Mouse (Mus musculus) CH12.LX (cell line): ENCODE measurements around the gene Iqcn. TPM values are rescaled to one million over a fixed set of nuclear protein-coding genes. Genes with fewer than 3 reads are reported as not detected.

Experiments
- DNase-seq: peaks from one replicate; pipeline ENCODE4 v3.0.0-alpha.2; 2013; ENCODE audit errors: extremely low read depth
- H3K27ac ChIP-seq: 2 replicates; pipeline ENCODE4 v1.5.1; 2012; ENCODE audit warnings: low read depth, mild to moderate bottlenecking, control low read depth, moderate library complexity; ENCODE audit not compliant: insufficient read depth
- H3K27me3 ChIP-seq: replicated peaks from 2 replicates; pipeline ENCODE3; 2012; ENCODE audit warnings: inconsistent platforms
- H3K36me3 ChIP-seq, 2 experiments: replicated peaks in 1 of 2; 2 replicates each; pipeline versions ENCODE3 to v1.6.1; 2012; ENCODE audit warnings: inconsistent platforms in 1 of 2, low read length in 1 of 2, mild to moderate bottlenecking in 1 of 2, mixed read lengths in 1 of 2, moderate library complexity in 1 of 2; ENCODE audit not compliant: control insufficient read depth in 1 of 2, insufficient read depth in 1 of 2
- H3K4me1 ChIP-seq, 2 experiments: 2 replicates each; pipeline ENCODE4 v1.6.1; 2012; ENCODE audit warnings: inconsistent platforms in 1 of 2, moderate library complexity in 1 of 2; ENCODE audit not compliant: insufficient read depth in 2 of 2, control insufficient read depth in 1 of 2
- H3K4me2 ChIP-seq: 2 replicates; pipeline ENCODE4 v1.6.1; 2012; ENCODE audit warnings: low read depth, mild to moderate bottlenecking, control low read depth; ENCODE audit not compliant: poor library complexity, insufficient read depth, severe bottlenecking
- H3K4me3 ChIP-seq, 3 experiments: fragments of 150-350 bp in 1 of 3; sonication (generic) in 1 of 3; replicated peaks in 1 of 3; 2 replicates each; pipeline versions ENCODE3 to v1.5.1; 2011 to 2012; ENCODE audit warnings: low read depth in 2 of 3, low read length in 2 of 3, mild to moderate bottlenecking in 2 of 3, moderate library complexity in 2 of 3, control low read depth in 1 of 3, improper control_type of control experiment in 1 of 3, inconsistent platforms in 1 of 3, mixed read lengths in 1 of 3; ENCODE audit not compliant: poor library complexity in 1 of 3
- H3K79me2 ChIP-seq: replicated peaks from 2 replicates; pipeline ENCODE4 v1.6.1; 2012; ENCODE audit warnings: mild to moderate bottlenecking, moderate library complexity; ENCODE audit not compliant: control insufficient read depth, poor library complexity, insufficient read depth, severe bottlenecking; ENCODE audit errors: extremely low read depth
- H3K9ac ChIP-seq: 2 replicates; pipeline ENCODE4 v1.6.1; 2012; ENCODE audit warnings: low read depth, mild to moderate bottlenecking, control low read depth, moderate library complexity; ENCODE audit not compliant: insufficient read depth
- H3K9me3 ChIP-seq: replicated peaks from 2 replicates; pipeline ENCODE3; 2012; ENCODE audit warnings: low read length, inconsistent platforms, mixed read lengths
- BHLHE40 ChIP-seq: IDR thresholded peaks from 2 replicates; pipeline ENCODE4 v1.6.1; 2011; ENCODE audit warnings: mild to moderate bottlenecking, low read depth, low read length, improper control_type of control experiment
- CHD1 ChIP-seq: IDR thresholded peaks from 2 replicates; pipeline ENCODE4 v1.6.1; 2012; ENCODE audit warnings: low read depth, low read length, improper control_type of control experiment, inconsistent platforms
- CHD2 ChIP-seq: IDR thresholded peaks from 2 replicates; pipeline ENCODE4 v1.6.1; 2011; ENCODE audit warnings: low read length, improper control_type of control experiment
- CTCF ChIP-seq, 2 experiments: IDR thresholded peaks in 1 of 2; conservative IDR thresholded peaks in 1 of 2; 2 replicates each; pipeline ENCODE4 v1.5.1; 2011 to 2012; ENCODE audit warnings: low read depth in 2 of 2, low read length in 2 of 2, improper control_type of control experiment in 1 of 2, inconsistent platforms in 1 of 2, mild to moderate bottlenecking in 1 of 2, moderate library complexity in 1 of 2
- E2F4 ChIP-seq: IDR thresholded peaks from 2 replicates; pipeline ENCODE4 v1.6.1; 2011; ENCODE audit warnings: low read depth, low read length, improper control_type of control experiment; ENCODE audit not compliant: insufficient replicate concordance
- ELF1 ChIP-seq: IDR thresholded peaks from 2 replicates; pipeline ENCODE4 v1.6.1; 2014; ENCODE audit warnings: low read depth, mild to moderate bottlenecking, inconsistent platforms, low read length, improper control_type of control experiment
- ETS1 ChIP-seq: conservative IDR thresholded peaks from 2 replicates; pipeline ENCODE4 v1.6.1; 2012; ENCODE audit warnings: low read depth, mild to moderate bottlenecking, inconsistent platforms, low read length, improper control_type of control experiment, moderate library complexity
- HCFC1 ChIP-seq: IDR thresholded peaks from 2 replicates; pipeline ENCODE4 v1.6.1; 2012; ENCODE audit warnings: low read depth, mild to moderate bottlenecking, inconsistent platforms, low read length, improper control_type of control experiment
- IRF4 ChIP-seq: IDR thresholded peaks from 2 replicates; pipeline ENCODE4 v1.6.1; 2014; ENCODE audit warnings: low read depth, mild to moderate bottlenecking, inconsistent platforms, low read length, improper control_type of control experiment
- KAT2A ChIP-seq: IDR thresholded peaks from 2 replicates; pipeline ENCODE4 v1.6.1; 2012; ENCODE audit warnings: low read length, improper control_type of control experiment, inconsistent platforms; ENCODE audit not compliant: insufficient replicate concordance
- MAX ChIP-seq: IDR thresholded peaks from 2 replicates; pipeline ENCODE4 v1.6.1; 2011; ENCODE audit warnings: low read length, improper control_type of control experiment
- MAZ ChIP-seq: IDR thresholded peaks from 2 replicates; pipeline ENCODE4 v1.6.1; 2012; ENCODE audit warnings: low read depth, mild to moderate bottlenecking, inconsistent platforms, low read length, improper control_type of control experiment, moderate library complexity
- MXI1 ChIP-seq: IDR thresholded peaks from 2 replicates; pipeline ENCODE4 v1.6.1; 2011; ENCODE audit warnings: mild to moderate bottlenecking, low read depth, low read length, improper control_type of control experiment
- MYC ChIP-seq: IDR thresholded peaks from 2 replicates; pipeline ENCODE4 v1.6.1; 2011; ENCODE audit warnings: low read depth, mild to moderate bottlenecking, improper control_type of control experiment, low read length
- NELFE ChIP-seq: IDR thresholded peaks from 2 replicates; pipeline ENCODE4 v1.6.1; 2011; ENCODE audit warnings: low read depth, low read length, improper control_type of control experiment
- NRF1 ChIP-seq: IDR thresholded peaks from 2 replicates; pipeline ENCODE4 v1.6.1; 2014; ENCODE audit warnings: low read depth, mild to moderate bottlenecking, inconsistent platforms, low read length, improper control_type of control experiment, moderate library complexity
- PAX5 ChIP-seq: IDR thresholded peaks from 2 replicates; pipeline ENCODE4 v1.6.1; 2012; ENCODE audit warnings: low read length, inconsistent platforms, mixed read lengths
- POLR2A ChIP-seq: IDR thresholded peaks from 2 replicates; pipeline ENCODE4 v1.6.1; 2011; ENCODE audit warnings: low read depth, mild to moderate bottlenecking, improper control_type of control experiment, low read length
- POLR2AphosphoS2 ChIP-seq: IDR thresholded peaks from 2 replicates; pipeline ENCODE4 v1.6.1; 2011; ENCODE audit warnings: low read depth, low read length, improper control_type of control experiment
- SMC3 ChIP-seq: IDR thresholded peaks from 2 replicates; pipeline ENCODE4 v1.6.1; 2011; ENCODE audit warnings: low read depth, low read length, improper control_type of control experiment
- TBP ChIP-seq: conservative IDR thresholded peaks from 2 replicates; pipeline ENCODE4 v1.6.1; 2011; ENCODE audit warnings: low read depth, low read length, improper control_type of control experiment
- UBTF ChIP-seq: IDR thresholded peaks from 2 replicates; pipeline ENCODE4 v1.6.1; 2012; ENCODE audit warnings: low read depth, mild to moderate bottlenecking, inconsistent platforms, low read length, improper control_type of control experiment, moderate library complexity
- USF1 ChIP-seq: IDR thresholded peaks from 2 replicates; pipeline ENCODE4 v1.6.1; 2014; ENCODE audit warnings: low read depth, mild to moderate bottlenecking, inconsistent platforms, low read length, improper control_type of control experiment
- USF2 ChIP-seq: conservative IDR thresholded peaks from 2 replicates; pipeline ENCODE4 v1.6.1; 2011; ENCODE audit warnings: low read depth, low read length, improper control_type of control experiment
- ZC3H11A ChIP-seq: IDR thresholded peaks from 2 replicates; pipeline ENCODE4 v1.6.1; 2012; ENCODE audit warnings: low read depth, mild to moderate bottlenecking, inconsistent platforms, low read length, improper control_type of control experiment
- ZKSCAN1 ChIP-seq: IDR thresholded peaks from 2 replicates; pipeline ENCODE4 v1.6.1; 2012; ENCODE audit warnings: low read depth, inconsistent platforms, low read length, improper control_type of control experiment, borderline replicate concordance
- ZMIZ1 ChIP-seq: IDR thresholded peaks from 2 replicates; pipeline ENCODE4 v1.6.1; 2012; ENCODE audit warnings: low read depth, mild to moderate bottlenecking, inconsistent platforms, low read length, improper control_type of control experiment
- dilution Hi-C: fragments of 300-500 bp; cut with MboI; formaldehyde crosslinking; loops from 2 replicates; pipeline ENCODE4 v1.14.3; 2020; ENCODE audit warnings: low sequenced_read_pairs; ENCODE audit not compliant: extremely low pct_unique_long_range_greater_than_20kb, extremely low pct_ligation_motif_present
- in situ Hi-C: fragments of 300-500 bp; cut with MboI; formaldehyde crosslinking; loops from 3 replicates; pipeline ENCODE4 v1.14.3; 2019; ENCODE audit warnings: low sequenced_read_pairs, low pct_ligation_motif_present, low pct_unique_long_range_greater_than_20kb, mixed read lengths
- polyA plus RNA-seq: library from polyadenylated mRNA; unstranded; fragments of >175 nt; gene quantifications from 2 replicates; pipeline ENCODE4 v1.2.1, GENCODE M21; 2012; ENCODE audit warnings: low read depth; ENCODE audit not compliant: insufficient read length
- total RNA-seq, 2 experiments: library from RNA; depleted of rRNA; stranded (reverse); fragments of 300-350 nt in 1 of 2; fragments of >200 nt in 1 of 2; gene quantifications; 2 replicates each; pipeline ENCODE4 v1.2.3; 2012 to 2014

Iqcn gene
- total and polyA plus RNA-seq, 3 experiments: 0.07 TPM; not detected in 2

DNA sequence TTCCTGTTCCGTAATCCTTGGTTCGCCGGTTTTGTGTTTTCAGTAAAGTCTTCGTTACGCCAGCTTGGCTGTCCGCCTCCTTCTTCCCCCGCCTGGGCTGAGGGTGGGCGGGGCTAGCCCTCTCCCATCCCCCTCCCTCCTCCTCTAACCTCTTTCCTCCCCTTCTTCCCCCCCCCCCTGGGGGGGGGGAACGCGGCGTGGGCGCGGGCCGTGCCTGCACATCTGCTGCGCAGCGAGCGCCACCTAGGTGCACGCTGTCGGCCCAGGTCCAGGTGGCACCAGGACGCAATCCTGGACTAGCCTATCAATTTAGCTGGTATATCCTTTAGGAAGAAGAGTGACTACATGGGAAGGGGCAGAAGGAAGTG, 2.7 kb upstream of the Iqcn start (continued):
- TF ChIP-seq MAZ: peak; percentile 100
- no peak for TF ChIP-seq ZC3H11A
- TF ChIP-seq CHD1: 0 out of 2 replicates have a peak, but pooled peaks have one; percentile 19
- peak in 1 of 2 experiments; percentile 94; a peak in 2 of 4 replicates for TF ChIP-seq CTCF (conservative IDR thresholded peaks at IDR 0.05 in 1 of 2, IDR thresholded peaks at IDR 0.05 in 1 of 2; ENCODE audit: low read depth in 2 of 2, low read length in 2 of 2)
- no peak for TF ChIP-seq USF2
- peak; percentile 56 for TF ChIP-seq ELF1
- no peak for TF ChIP-seq MYC
- TF ChIP-seq MXI1: peak; percentile 85
- peak; percentile 74 for TF ChIP-seq BHLHE40
- TF ChIP-seq E2F4: no peak
- TF ChIP-seq KAT2A: no peak
- no peak for TF ChIP-seq USF1
- peak; percentile 19; the same call in 1 of the 2 replicates for TF ChIP-seq NELFE
- TF ChIP-seq SMC3: peak; percentile 75
- no peak for TF ChIP-seq TBP
- TF ChIP-seq IRF4: peak; percentile 72; the same call in 1 of the 2 replicates
- TF ChIP-seq PAX5: no peak
- peak; percentile 56; the same call in 1 of the 2 replicates for TF ChIP-seq ETS1
- no peak for TF ChIP-seq ZKSCAN1
- TF ChIP-seq MAX: peak; percentile 76
- no peak for TF ChIP-seq ZMIZ1
- peak; percentile 61 for TF ChIP-seq NRF1

DNA sequence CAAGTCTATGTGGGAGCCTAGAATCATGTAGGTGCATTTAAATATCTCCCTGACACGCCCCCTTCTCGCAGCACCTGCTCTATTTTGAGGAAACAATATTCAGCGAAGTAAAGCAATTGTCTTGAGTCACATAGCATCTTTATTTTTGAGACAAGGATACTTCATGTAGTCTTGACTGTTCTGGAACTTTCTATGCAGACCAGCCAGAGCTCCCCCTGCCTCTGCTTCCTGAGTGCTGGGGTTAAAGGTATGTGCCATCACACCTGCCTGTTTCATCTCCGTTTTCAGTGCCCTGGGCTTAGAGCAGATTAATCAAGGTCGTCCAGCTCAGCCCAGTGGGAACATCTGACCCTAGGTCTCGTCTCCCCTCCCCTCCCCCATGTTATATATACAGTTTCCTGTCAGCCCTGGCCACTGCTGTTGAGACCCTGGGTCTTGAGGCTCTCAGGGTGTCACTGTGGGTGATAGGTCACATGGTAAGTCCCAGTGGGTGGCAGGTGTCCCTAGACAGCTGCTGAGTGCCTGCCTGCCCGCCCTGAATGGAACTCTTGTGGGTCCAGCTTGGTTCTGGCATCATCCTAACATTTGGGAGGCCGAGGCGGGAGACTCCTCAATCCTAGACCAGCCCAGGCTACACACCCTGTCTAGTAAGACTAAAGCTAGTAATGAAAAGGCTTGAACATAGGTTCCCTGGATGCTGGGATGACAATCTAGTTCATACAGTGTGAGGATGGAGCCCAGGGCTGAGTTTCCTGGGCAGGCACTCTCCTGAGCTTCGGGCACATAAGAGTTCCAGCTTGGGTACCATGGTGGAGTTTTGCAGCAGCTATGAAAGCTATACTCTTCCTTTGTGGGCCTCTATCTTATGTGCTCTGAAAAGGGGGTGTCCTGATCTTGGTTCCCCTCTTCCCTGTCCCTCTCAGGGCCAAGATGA, 1.9 kb upstream of the Iqcn start:
- H3K27ac ChIP-seq: peak overlapping the region; percentile 1; the same call in 1 of the 2 replicates
- DNase-seq: peak; percentile 37
- 0 out of 2 replicates have a peak, but pooled peaks have one; percentile 29 for TF ChIP-seq CHD2
- no peak for TF ChIP-seq UBTF
- TF ChIP-seq ETS1: 0 out of 2 replicates have a peak, but pooled peaks have one; percentile 24
- 0 out of 2 replicates have a peak, but pooled peaks have one; percentile 21 for TF ChIP-seq MAX
- TF ChIP-seq ELF1: no peak
- 0 out of 2 replicates have a peak, but pooled peaks have one; percentile 16 for TF ChIP-seq HCFC1
- TF ChIP-seq ZMIZ1: peak; percentile 18
- peak; percentile 79 for TF ChIP-seq POLR2AphosphoS2
- peak; percentile 55; the same call in 1 of the 2 replicates for TF ChIP-seq POLR2A
- peaks cover 23% of the 10 kb centered on the region for H3K79me2 ChIP-seq
- peak overlapping the region; percentile 80 to 99 (median 82) for H3K4me3 ChIP-seq
- no peaks in the 10 kb centered on the region for H3K27me3 ChIP-seq
- peak overlapping the region; percentile 86 for H3K4me2 ChIP-seq
- H3K9me3 ChIP-seq: no peaks in the 10 kb centered on the region
- peaks cover 8 to 36% of the 10 kb centered on the region in 2 experiments for H3K4me1 ChIP-seq
- H3K36me3 ChIP-seq: peaks cover 0 to 31% of the 10 kb centered on the region in 2 experiments
- dilution Hi-C loops: no loop called here
- peak overlapping the region; percentile 65 for H3K9ac ChIP-seq
- in situ Hi-C loops: no loop called here
